Mouse (Mus musculus) midbrain, embryonic 14.5 days (tissue): ENCODE measurements around the gene Per1. TPM values are rescaled to one million over a fixed set of nuclear protein-coding genes. Genes with fewer than 3 reads are reported as not detected.

ENCODE experiments used
- ATAC-seq: fragments of 200-750 bp; cut with Nextera tagmentation; 2 replicates; pipeline ENCODE4 v1.8.0; 2017; ENCODE audit warnings: moderate number of reproducible peaks, moderate library complexity; ENCODE audit not compliant: low FRiP score, low TSS enrichment
- DNase-seq: peaks from one replicate; pipeline ENCODE4 v3.0.0-alpha.2; 2015
- H3K27ac ChIP-seq: fragments of 300-500 bp; sonication (generic); replicated peaks from 2 replicates; pipeline ENCODE4 v1.5.1; 2014; ENCODE audit warnings: mild to moderate bottlenecking, low read depth, low read length, moderate library complexity
- H3K27me3 ChIP-seq: fragments of 300-500 bp; sonication (generic); 2 replicates; pipeline ENCODE4 v1.6.1; 2014; ENCODE audit warnings: low read length, control low read depth, mixed read lengths; ENCODE audit not compliant: control insufficient read depth, insufficient read depth
- H3K36me3 ChIP-seq: fragments of 300-500 bp; sonication (generic); 2 replicates; pipeline ENCODE4 v1.6.1; 2014; ENCODE audit warnings: low read length, control low read depth; ENCODE audit not compliant: control insufficient read depth, insufficient read depth
- H3K4me1 ChIP-seq: fragments of 300-500 bp; sonication (generic); 2 replicates; pipeline ENCODE4 v1.6.1; 2014; ENCODE audit warnings: mild to moderate bottlenecking, antibody characterized with exemption, low read length, control low read depth; ENCODE audit not compliant: control insufficient read depth, insufficient read depth
- H3K4me2 ChIP-seq: fragments of 300-500 bp; sonication (generic); 2 replicates; pipeline ENCODE4 v1.6.1; 2014; ENCODE audit warnings: mild to moderate bottlenecking, low read length, moderate library complexity
- H3K4me3 ChIP-seq: fragments of 300-500 bp; sonication (generic); replicated peaks from 2 replicates; pipeline ENCODE4 v1.5.1; 2014; ENCODE audit warnings: low read depth, low read length
- H3K9ac ChIP-seq: fragments of 300-500 bp; sonication (generic); replicated peaks from 2 replicates; pipeline ENCODE4 v1.6.1; 2014; ENCODE audit warnings: mild to moderate bottlenecking, low read length, moderate library complexity
- H3K9me3 ChIP-seq: fragments of 300-500 bp; sonication (generic); 2 replicates; pipeline ENCODE4 v1.6.1; 2016; ENCODE audit warnings: low read length, control low read depth, mixed read lengths; ENCODE audit not compliant: control insufficient read depth
- WGBS: fragments of 180-500 bp; shearing (Covaris S2); extraction: QIAGEN DNeasy Blood & Tissue Kit; methylation state at CpG from one replicate; pipeline ENCODE4 v1.1.7; 2014; 5-methylcytosine and 5-hydroxymethylcytosine counted together
- polyA plus RNA-seq: library from polyadenylated mRNA; unstranded; fragments of >200 nt; fragmentation: Nextera tagmentation; extraction: Ambion mirVana; gene quantifications from 2 replicates; pipeline ENCODE4 v1.2.1, GENCODE M21; 2014

Per1 gene
- polyA plus RNA-seq, 1 experiment from 2014 or later = 13.1 TPM

DNA sequence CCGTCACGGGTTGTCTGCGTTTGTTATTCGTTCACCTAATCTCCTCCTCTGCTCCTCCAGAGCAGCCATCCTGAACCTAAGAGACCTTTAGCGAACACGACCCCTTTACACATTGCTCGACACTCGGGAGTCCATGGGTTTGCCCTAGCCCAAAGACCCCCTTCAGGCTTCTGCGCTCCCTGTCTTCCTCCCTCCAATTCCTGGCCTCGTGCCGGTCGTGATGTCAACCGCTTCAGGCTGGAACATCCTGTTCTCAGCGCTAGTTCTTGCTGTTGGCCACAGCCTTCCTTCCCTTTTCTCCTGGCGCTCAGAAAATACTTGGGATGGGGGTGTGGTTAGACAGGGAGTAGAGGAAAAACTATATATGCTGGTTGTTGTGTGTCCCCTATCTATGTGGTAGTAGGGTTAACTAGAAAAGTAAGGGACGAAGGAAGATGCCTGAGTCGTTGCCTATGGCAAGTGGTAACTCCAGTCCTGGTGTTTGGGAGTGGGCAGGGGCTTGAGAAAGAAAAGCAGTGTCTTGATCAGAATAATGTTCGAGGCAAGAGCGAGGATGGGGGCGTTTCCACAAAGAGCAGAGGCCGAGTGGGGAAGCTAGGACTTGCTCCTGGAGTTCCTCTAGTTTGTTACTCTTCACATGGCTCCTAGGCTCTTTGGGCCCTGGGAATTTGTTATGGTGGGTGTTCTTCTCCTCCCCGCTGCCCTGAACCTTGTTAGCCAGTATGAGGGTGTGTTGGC, 4.3 kb downstream of the Per1 start:
- no peaks in the 10 kb centered on the region for H3K9me3 ChIP-seq
- H3K4me1 ChIP-seq = peaks cover 46% of the 10 kb centered on the region
- H3K27ac ChIP-seq = peak overlapping the region; percentile 75
- peak overlapping the region; percentile 85 for H3K4me2 ChIP-seq
- 1% methylated on average over 22 of the region's 22 CpGs for WGBS
- DNase-seq = peak; percentile 61
- no peaks in the 10 kb centered on the region for H3K27me3 ChIP-seq
- peak overlapping the region; percentile 54 for H3K9ac ChIP-seq
- H3K36me3 ChIP-seq = peaks cover 37% of the 10 kb centered on the region
- ATAC-seq = no peak
- peak overlapping the region; percentile 52 for H3K4me3 ChIP-seq

DNA sequence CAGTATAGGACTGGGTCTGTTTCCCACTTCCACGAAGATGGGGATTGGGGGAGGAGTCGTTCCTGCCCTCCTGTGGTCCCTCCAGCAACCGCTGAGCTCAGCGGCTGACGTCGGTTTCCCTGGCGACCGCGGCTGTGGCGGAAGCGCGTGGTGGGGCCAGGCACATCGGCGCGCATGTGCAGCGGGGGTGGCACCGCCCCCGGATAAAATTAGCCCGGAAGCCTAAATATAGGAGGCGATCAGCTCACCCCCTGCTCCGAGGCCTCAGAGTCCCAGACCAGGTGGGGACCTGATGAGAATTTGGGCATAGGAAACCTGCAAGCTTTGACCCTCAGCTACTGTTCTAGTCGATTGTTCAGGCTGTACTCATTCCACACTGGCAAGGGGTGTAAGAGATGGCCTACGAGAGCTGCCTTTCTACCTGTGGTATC, 4.9 kb downstream of the Per1 start:
- H3K9ac ChIP-seq = peak overlapping the region; percentile 54
- H3K4me1 ChIP-seq = peaks cover 44% of the 10 kb centered on the region
- peak overlapping the region; percentile 85 for H3K4me2 ChIP-seq
- H3K27ac ChIP-seq = peak overlapping the region; percentile 75
- H3K27me3 ChIP-seq = no peaks in the 10 kb centered on the region
- DNase-seq (peak; percentile 91), ATAC-seq (peak; percentile 9; the same call in 1 of the 2 replicates)
- H3K36me3 ChIP-seq = peaks cover 43% of the 10 kb centered on the region
- WGBS = under 1% methylated on average over 23 of the region's 23 CpGs
- H3K9me3 ChIP-seq = no peaks in the 10 kb centered on the region
- peak overlapping the region; percentile 52 for H3K4me3 ChIP-seq

DNA sequence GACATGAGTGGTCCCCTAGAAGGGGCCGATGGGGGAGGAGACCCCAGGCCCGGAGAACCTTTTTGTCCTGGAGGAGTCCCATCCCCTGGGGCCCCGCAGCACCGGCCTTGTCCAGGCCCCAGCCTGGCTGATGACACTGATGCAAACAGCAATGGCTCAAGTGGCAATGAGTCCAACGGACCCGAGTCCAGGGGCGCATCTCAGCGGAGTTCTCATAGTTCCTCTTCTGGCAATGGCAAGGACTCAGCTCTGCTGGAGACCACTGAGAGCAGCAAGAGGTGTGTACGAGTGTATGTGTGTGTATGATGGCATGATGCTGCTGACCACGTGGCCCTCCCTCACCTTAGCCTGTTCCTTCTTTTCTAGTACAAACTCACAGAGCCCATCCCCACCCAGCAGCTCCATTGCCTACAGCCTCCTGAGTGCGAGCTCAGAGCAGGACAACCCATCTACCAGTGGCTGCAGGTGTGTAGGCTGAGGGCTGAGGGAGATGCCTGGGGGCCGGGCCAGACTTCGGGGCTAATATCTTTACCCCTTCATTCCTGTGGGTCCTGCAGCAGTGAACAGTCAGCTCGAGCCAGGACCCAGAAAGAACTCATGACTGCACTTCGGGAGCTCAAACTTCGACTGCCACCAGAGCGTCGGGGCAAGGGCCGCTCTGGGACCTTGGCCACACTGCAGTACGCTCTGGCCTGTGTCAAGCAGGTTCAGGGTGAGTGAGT, 5.8 kb downstream of the Per1 start:
- no peak overlapping the region for H3K27ac ChIP-seq
- H3K9ac ChIP-seq = peak overlapping the region; percentile 54
- ATAC-seq (no peak), DNase-seq (no peak)
- WGBS = 90% methylated on average over 20 of the region's 20 CpGs
- H3K9me3 ChIP-seq = no peaks in the 10 kb centered on the region
- H3K27me3 ChIP-seq = no peaks in the 10 kb centered on the region
- H3K4me2 ChIP-seq = peak overlapping the region; percentile 85
- peak overlapping the region; percentile 52 for H3K4me3 ChIP-seq
- H3K4me1 ChIP-seq = peaks cover 37% of the 10 kb centered on the region
- H3K36me3 ChIP-seq = peaks cover 51% of the 10 kb centered on the region

DNA sequence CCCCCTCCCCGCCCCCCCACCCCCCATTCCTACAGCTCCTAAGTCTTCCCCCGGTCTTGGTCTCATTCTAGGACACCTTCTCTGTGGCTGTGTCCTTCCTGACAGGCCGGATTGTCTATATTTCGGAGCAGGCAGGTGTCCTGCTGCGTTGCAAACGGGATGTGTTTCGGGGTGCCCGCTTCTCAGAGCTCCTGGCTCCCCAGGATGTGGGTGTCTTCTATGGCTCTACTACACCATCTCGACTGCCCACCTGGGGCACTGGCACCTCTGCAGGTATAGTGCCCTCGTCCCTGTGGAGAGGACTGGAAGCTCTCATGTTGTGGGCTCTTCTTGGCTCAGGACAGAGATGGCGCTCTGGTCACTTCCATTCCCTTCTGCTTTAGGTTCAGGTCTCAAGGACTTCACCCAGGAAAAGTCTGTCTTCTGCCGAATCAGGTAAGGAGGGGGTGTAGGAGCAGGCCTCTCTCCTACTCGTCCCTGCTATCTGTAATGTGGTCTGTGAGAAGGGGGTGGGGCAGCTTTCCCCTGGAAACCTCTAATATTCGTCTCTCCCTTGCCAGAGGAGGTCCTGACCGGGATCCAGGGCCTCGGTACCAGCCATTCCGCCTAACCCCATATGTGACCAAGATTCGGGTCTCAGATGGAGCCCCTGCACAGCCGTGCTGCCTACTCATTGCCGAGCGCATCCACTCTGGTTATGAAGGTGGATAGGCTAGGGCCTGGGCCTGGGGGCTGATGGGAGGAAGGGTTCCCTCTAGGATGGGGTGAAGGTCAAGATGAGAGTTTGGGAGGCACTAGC, 6.8 kb downstream of the Per1 start:
- H3K4me1 ChIP-seq = peaks cover 32% of the 10 kb centered on the region
- WGBS = 93% methylated on average over 21 of the region's 21 CpGs
- no peak overlapping the region for H3K27ac ChIP-seq
- peaks cover 61% of the 10 kb centered on the region for H3K36me3 ChIP-seq
- ATAC-seq (no peak), DNase-seq (no peak)
- H3K27me3 ChIP-seq = no peaks in the 10 kb centered on the region
- H3K9me3 ChIP-seq = no peaks in the 10 kb centered on the region
- H3K4me3 ChIP-seq = no peak overlapping the region
- H3K9ac ChIP-seq = no peak overlapping the region
- no peak overlapping the region for H3K4me2 ChIP-seq

DNA sequence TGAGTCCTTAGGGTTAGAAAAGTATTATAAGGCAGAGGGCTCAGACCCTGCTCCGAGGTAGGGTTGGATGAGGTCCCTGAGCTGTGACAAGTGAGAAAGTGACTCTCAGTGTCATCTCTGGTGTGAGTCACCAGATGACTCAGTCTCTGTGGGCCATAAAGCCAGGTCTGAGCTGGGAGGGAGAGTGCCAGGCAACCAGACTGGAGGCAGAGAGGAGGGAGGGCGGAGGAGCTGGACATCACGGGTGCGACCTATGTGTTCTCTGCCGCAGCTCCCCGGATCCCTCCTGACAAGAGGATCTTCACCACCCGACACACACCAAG, 7.3 kb downstream of the Per1 start:
- H3K36me3 ChIP-seq = peaks cover 66% of the 10 kb centered on the region

DNA sequence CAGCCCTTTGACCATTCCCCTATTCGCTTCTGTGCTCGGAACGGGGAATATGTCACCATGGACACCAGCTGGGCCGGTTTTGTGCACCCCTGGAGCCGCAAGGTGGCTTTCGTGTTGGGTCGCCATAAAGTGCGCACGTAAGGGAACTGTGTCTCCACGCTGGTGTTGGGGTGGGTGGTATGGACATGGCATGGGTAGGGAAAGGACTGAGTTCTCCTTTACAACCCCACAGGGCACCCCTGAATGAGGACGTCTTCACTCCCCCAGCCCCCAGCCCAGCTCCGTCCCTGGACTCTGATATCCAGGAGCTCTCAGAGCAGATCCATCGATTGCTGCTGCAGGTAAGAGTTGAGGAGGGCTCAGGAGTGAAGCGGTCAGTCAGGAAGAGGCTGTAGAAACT, 8.1 kb downstream of the Per1 start:
- H3K27me3 ChIP-seq = no peaks in the 10 kb centered on the region
- DNase-seq (no peak), ATAC-seq (no peak)
- no peak overlapping the region for H3K9ac ChIP-seq
- H3K4me3 ChIP-seq = no peak overlapping the region
- H3K4me1 ChIP-seq = peaks cover 19% of the 10 kb centered on the region
- H3K9me3 ChIP-seq = no peaks in the 10 kb centered on the region
- H3K36me3 ChIP-seq = peaks cover 74% of the 10 kb centered on the region
- no peak overlapping the region for H3K27ac ChIP-seq
- no peak overlapping the region for H3K4me2 ChIP-seq
- 94% methylated on average over 14 of the region's 14 CpGs for WGBS

More for the DNA sequence above, 7.3 kb downstream of the Per1 start:
- 96% methylated on average over 7 of the region's 7 CpGs for WGBS
- Histone ChIP-seq H3K4me1 (peaks cover 26% of the 10 kb centered on the region), H3K27ac (no peak overlapping the region), H3K27me3 (no peaks in the 10 kb centered on the region), H3K9me3 (no peaks in the 10 kb centered on the region), H3K9ac (no peak overlapping the region), H3K4me3 (no peak overlapping the region), H3K4me2 (no peak overlapping the region)
- no peak for DNase-seq
- no peak for ATAC-seq

DNA sequence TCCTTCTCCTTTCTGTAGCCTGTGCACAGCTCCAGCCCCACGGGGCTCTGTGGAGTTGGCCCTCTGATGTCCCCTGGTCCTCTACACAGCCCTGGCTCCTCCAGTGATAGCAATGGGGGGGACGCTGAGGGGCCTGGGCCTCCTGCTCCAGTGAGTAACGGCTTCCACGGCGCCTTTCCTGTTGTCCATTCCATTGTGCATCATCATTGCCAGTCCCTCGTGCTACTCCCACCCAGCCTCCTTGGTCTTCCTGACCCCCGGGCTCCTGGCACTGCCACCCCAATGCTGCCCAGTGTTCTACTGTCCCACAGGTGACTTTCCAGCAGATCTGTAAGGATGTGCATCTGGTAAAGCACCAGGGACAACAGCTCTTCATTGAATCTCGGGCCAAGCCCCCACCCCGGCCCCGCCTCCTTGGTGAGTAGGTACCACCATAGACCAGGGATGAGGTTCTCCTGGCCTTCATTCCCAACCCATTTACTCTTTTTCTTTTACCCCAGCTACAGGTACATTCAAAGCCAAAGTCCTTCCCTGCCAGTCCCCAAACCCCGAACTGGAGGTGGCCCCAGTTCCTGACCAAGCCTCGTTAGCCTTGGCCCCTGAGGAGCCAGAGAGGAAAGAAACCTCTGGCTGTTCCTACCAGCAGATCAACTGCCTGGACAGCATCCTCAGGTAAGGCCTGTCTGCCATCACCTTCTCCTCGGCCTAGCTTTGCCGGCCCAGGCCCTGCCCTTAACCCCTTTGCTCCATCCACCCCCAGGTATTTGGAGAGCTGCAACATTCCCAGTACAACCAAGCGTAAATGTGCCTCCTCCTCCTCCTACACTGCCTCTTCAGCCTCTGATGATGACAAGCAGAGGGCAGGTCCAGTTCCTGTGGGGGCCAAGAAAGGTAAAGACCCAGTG, 8.8 kb downstream of the Per1 start:
- Histone ChIP-seq H3K27me3 (no peaks in the 10 kb centered on the region), H3K9ac (no peak overlapping the region), H3K9me3 (no peaks in the 10 kb centered on the region), H3K36me3 (peaks cover 79% of the 10 kb centered on the region), H3K4me2 (no peak overlapping the region), H3K4me1 (peaks cover 12% of the 10 kb centered on the region), H3K27ac (no peak overlapping the region), H3K4me3 (no peak overlapping the region)
- 90% methylated on average over 15 of the region's 15 CpGs for WGBS
- DNase-seq (no peak), ATAC-seq (no peak)

DNA sequence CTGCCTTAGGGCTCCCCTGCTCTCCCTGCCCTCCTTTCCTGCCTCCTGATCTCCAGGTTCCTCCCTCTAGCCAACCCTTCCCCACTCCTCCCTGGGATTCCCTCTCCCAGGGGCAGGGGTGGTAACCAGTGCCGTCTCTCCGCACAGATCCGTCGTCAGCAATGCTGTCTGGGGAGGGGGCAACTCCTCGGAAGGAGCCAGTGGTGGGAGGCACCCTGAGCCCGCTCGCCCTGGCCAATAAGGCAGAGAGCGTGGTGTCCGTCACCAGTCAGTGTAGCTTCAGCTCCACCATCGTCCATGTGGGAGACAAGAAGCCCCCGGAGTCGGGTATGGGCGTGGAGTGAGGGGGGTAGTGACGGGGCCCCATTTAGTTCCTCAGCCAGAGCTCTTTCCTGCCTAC, 9.5 kb downstream of the Per1 start:
- no peaks in the 10 kb centered on the region for H3K9me3 ChIP-seq
- no peaks in the 10 kb centered on the region for H3K27me3 ChIP-seq
- no peak for ATAC-seq
- H3K9ac ChIP-seq = no peak overlapping the region
- no peak for DNase-seq
- H3K4me3 ChIP-seq = no peak overlapping the region
- peaks cover 7% of the 10 kb centered on the region for H3K4me1 ChIP-seq
- 92% methylated on average over 14 of the region's 14 CpGs for WGBS
- H3K36me3 ChIP-seq = peaks cover 86% of the 10 kb centered on the region
- H3K27ac ChIP-seq = no peak overlapping the region
- no peak overlapping the region for H3K4me2 ChIP-seq
